Mouse (Mus musculus): ENCODE data around the gene Ankrd17.

Gene Ankrd17

DNA sequence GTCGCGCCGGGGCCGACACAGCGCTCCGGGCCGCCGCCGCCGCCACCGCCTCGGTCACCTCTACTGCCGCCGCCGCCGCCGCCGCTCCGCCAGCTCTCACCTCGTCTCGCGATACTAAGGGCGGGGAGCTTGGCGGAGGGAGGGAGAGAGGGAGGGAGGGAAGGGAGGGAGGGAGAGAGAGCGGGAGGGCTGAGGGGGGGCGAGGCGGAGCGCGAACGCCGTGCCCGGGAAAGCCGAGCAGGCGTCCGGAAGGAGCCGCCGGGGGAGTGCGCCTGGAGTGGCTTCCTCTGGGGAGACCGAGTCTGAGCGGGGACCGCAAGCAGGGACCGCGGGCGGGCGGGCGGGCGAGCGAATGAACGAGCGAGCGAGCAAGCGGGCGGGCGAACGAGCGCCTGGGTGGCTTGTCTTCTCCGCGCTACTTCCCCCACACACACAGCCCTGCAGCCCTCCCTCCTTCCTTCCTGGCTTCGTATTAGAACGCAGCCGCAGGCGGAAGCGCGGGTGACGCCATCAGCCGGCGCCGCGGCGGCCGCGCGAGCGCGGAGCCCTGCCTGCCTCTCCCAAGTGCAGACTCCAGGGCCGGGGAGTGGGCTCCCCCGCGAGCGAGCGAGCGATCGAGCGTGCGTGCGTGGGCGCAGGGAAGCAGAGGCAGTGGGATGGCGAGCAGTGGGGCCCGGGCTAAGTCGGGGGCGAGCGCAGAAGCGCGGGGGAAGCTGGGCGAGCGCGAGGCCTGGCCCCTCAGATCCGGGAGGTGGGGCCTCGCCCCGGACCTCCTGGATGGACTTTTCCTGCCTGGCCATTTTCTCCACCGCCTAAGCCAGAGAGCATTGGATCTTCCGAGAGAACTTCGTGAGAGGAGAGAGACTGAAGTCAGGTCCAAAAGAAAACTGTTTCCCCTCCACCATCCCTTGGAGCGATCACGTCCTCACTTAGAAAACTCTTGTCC lies at the start of gene Ankrd17:
Gene Ankrd17 (minus strand): TSS at position 457 of the 946 bp plus-strand sequence.
- DNase-seq (ENCODE audit: low spot score in 2 of 2), result peak; percentile 84 to 89

DNA sequence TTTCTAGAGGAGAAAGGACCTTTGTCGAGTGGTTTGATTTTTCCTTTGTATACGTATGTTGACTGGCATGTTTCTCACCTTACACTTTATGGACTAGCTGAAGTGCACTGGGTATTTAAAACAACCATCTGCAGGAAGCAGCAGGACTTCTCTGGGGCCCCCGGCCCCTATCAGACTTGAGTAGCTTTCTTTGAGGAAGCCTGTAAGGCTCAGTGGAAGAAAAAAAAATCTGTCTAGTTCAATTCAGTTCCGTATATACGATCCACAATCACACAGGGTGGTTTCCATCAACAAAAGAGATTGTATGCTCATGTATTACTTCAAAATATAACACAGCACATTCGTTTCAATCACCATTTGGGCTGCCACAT lies 48.5 kb upstream of the Ankrd17 start:
- no peak for DNase-seq (ENCODE audit: low spot score in 2 of 2)

GRCm38 (mm10) chr5:90414142-90414924 lies 48.0 kb upstream of the Ankrd17 start:
- DNase-seq (ENCODE audit: low spot score in 2 of 2), result no peak

DNA sequence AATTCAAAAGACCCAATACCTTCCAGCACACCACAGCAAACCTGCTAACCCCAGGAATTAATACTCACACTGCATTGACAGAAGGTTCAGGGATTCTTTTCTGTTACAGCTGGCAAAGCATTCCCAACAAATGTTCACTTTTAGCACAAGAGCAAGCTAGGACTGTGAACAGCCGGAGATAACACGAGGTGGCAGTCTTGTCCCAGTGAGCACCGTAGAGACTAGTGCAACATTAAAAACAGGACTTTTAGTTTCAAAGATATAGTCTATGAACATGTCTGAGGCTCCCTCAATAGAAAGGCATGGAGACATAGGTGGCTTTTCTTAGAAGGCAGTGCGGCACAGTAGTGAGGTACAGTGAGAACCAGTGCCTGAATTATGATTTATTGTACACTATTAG lies 38.8 kb upstream of the Ankrd17 start:
- DNase-seq (ENCODE audit: low spot score in 2 of 2), result no peak

- DNase-seq (ENCODE audit: low spot score in 2 of 2), result no peak
Measured at GRCm38 (mm10) chr5:90396817-90397216, 30.4 kb upstream of the Ankrd17 start.

DNA sequence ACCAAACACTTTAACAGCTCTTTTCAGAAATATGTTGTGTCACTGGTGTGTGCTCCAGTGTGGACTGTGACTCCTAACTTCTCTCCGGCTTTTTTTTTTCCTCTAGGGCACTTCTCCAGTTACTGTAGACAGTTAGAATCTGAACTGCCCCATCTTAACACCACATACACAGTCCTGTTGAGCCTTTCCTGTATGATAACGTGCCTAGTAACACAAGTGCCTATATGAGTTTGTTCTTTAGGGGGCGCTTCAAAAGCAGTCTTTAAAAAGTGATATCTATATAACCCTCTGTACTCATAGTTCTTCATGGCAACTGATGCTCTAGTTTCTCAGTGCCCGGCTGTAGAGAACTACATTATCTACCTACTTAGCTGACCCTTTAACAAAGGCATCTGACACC lies 27.9 kb upstream of the Ankrd17 start:
- DNase-seq (ENCODE audit: low spot score in 2 of 2), result no peak

DNA sequence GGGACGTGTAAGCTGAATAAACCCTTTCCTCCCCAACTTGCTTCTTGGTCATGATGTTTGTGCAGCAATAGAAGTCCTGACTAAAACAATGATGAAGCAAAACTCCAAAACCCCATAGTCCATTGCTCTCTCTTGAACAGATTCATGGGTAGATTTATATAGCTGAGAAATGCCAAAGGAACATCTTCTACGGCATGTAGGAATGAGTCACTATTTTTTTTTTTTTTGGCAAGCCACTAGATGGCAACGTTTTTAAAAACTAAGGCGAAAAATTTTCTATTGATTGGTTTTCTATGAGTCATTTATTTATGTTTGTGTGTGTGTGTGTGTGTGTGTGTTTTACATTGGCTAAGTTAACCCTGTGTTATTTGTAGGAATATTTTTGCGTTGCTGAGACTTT lies 27.4 kb upstream of the Ankrd17 start:
- DNase-seq (ENCODE audit: low spot score in 2 of 2), result no peak

DNA sequence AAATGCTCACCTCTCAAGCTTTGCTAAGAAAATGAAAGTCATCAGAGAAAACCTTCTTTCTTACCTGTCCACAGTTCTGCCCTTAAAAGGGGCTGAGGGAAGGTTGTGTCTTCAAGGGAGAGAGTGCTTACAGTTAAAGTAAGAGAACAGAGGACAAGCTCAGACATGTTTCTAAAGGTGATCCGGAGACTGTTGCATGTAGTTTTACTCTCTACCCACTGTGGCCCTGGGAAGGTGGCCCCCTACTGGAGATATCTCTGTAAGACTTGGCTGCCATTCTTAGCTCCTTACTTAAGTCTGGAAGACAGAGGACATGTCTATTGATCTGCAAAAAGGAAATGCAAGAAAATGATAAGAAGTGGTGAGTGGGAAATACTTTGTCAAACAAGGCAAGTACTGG lies 16.7 kb upstream of the Ankrd17 start:
- peak; percentile 5 to 14 for DNase-seq (ENCODE audit: low spot score in 2 of 2)

DNA sequence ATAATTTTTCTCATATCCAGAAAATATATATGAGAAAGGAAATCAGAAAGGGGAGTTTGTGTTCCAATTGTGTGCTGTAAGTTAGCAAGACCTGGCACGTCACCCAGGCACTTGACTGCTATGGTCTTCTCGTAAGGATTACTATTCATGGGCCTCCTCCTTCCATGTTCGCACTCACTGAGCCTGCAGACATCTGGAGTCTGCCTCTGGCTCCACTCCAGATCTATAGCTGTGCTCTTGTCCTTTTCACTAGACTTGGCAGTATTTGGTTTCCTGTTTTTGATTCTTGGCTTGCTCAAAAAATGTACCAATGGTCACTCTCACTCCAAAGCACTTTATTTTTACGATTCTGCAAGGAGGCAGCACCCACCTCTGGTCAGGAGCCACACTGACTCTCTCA lies 15.1 kb upstream of the Ankrd17 start:
- DNase-seq (ENCODE audit: low spot score in 2 of 2), result no peak

- no peak for DNase-seq (ENCODE audit: low spot score in 2 of 2)
Measured at GRCm38 (mm10) chr5:90373708-90374107, 7.3 kb upstream of the Ankrd17 start.

- no peak for DNase-seq (ENCODE audit: low spot score in 2 of 2)
Measured at GRCm38 (mm10) chr5:90370401-90370800, 4.0 kb upstream of the Ankrd17 start.

DNA sequence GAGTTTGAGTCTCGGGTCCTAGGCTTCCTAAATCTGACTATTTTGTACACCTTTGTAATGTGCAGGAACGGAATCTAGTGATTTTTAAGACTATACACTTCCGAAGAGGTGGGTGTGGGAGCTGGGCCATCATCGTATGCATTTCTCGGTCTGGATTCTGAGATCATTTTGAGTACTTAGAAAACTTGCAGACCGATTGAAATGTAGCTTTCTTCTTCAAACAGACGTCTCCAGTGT lies 608 bp upstream of the Ankrd17 start, which contains the start of gene Gm9958:
Gene Gm9958 (plus strand): TSS at position 138 of the 237 bp plus-strand sequence.
- DNase-seq (ENCODE audit: low spot score in 2 of 2), result no peak

DNA sequence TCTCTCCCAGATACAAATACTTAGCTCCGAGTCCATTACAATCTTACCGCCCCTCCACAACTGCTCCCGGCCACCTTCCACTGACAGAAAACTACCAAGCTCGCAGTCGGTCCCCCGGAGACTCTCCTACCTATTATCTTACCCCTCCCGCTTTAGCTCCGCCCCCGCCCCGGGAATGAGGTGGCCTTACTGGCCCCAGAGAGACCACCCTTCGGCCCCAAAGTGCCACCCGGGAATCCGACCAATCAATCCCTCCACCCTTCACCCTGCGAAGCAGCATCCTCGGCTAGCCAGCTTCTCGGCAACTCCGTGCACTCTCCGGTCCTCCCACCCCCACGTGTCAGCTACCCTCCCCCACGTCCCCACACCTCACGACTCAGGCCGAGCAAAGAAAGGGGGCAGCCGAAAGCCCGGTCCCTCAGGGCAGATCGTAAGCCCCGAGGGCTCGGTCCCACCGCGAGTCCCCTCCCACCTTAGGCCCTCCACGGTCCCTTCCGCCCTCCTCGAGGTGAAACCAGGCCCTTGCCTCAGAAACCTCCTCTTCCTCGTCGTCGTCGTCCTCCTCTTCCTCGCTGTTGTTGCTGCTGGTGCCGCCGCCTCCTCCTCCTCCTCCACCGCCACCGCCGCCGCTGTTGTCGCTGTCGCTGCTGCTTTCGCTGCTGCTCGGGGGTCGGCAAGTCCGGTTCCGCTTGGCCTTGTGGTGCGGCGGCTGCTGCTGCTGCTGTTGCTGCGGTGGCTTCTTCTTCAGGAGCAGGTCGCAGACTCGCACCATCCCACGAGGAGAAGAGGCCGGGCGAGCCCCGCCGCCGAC lies 1.0 kb downstream of the Ankrd17 start:
- peak; percentile 28 to 44 for DNase-seq (ENCODE audit: low spot score in 2 of 2)

- peak; percentile 56 to 73 for DNase-seq (ENCODE audit: low spot score in 2 of 2)
Measured at GRCm38 (mm10) chr5:90364526-90364925, 1.9 kb downstream of the Ankrd17 start.

DNA sequence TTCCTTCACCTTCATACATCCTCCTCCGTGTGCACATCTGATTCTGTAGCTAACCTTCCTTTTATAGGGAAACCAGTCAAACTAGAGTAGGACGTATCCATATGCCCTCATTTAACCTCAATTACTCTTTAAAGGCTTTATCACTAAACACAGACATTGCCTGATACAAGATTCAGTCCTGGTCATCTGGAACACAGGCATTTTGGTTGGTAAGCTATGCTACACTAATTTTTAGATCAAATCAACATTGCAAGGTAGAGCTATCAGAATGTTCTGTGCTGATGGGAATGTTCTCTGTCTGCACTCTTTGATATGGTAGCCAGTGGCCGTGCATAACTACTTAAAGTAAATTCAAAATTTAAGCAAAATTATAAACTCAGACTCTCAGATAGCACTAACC lies 10.6 kb downstream of the Ankrd17 start:
- no peak for DNase-seq (ENCODE audit: low spot score in 2 of 2)

GRCm38 (mm10) chr5:90353552-90354317 lies 12.6 kb downstream of the Ankrd17 start:
- DNase-seq (ENCODE audit: low spot score in 2 of 2), result no peak

- DNase-seq (ENCODE audit: low spot score in 2 of 2), result no peak
Measured at GRCm38 (mm10) chr5:90346877-90347276, 19.5 kb downstream of the Ankrd17 start.

DNA sequence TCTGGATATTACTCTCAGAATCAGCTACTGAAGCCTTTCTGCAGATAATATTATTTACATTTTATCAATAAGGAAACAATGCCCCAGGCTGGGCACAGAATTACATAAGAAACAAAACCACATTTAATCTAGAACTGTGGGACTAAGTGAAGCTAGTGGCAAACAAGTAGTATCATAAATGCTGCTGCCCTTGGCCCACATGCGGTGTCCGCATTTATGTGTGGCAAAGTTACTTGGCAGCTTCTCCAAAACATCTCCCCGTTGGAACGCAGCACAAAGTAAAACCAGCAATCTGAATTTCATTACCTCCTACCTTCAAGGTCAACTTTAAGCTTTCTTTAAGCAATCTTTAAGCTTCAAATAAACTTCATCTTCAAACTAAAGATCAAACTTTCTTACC lies 25.5 kb downstream of the Ankrd17 start:
- DNase-seq (ENCODE audit: low spot score in 2 of 2), result no peak

- DNase-seq (ENCODE audit: low spot score in 2 of 2), result no peak
Measured at GRCm38 (mm10) chr5:90339953-90340343, 26.4 kb downstream of the Ankrd17 start.

GRCm38 (mm10) chr5:90339129-90339952 lies 27.0 kb downstream of the Ankrd17 start:
- peak; percentile 9 to 13 for DNase-seq (ENCODE audit: low spot score in 2 of 2)

Measured in natural killer cell, adult 2 months (primary cell).